Mouse (Mus musculus): ENCODE measurements around the gene Fars2. TPM values are rescaled to one million over a fixed set of nuclear protein-coding genes. Genes with fewer than 3 reads are reported as not detected.

Fars2 gene
- polyA plus RNA-seq, 1 experiment, result 34.9 TPM

GRCm38 (mm10) chr13:36733566-36733965, 616.4 kb downstream of the Fars2 start:
- Histone ChIP-seq H3K4me1 (ENCODE audit: control insufficient read depth, insufficient read depth, low read length) (peaks cover 14% of the 10 kb centered on the region), H3K4me3 (replicated peaks; ENCODE audit: extremely low read depth, low read depth, low read length) (no peak overlapping the region)
- no peak for DNase-seq
- 7% methylated on average over 10 of the region's 10 CpGs for WGBS
- TF ChIP-seq CTCF (IDR thresholded peaks at IDR 0.05; ENCODE audit: insufficient read depth, low read length) (no peak), POLR2A (IDR thresholded peaks at IDR 0.05; ENCODE audit: borderline replicate concordance, extremely low read depth, low read depth, low read length) (no peak)

- peak; percentile 19 for DNase-seq
- WGBS, result 4% methylated on average over 26 of the region's 26 CpGs
- Histone ChIP-seq H3K4me1 (ENCODE audit: control insufficient read depth, insufficient read depth, low read length) (peaks cover 14% of the 10 kb centered on the region), H3K4me3 (replicated peaks; ENCODE audit: extremely low read depth, low read depth, low read length) (no peak overlapping the region)
- TF ChIP-seq CTCF (IDR thresholded peaks at IDR 0.05; ENCODE audit: insufficient read depth, low read length), result no peak
- TF ChIP-seq POLR2A (IDR thresholded peaks at IDR 0.05; ENCODE audit: borderline replicate concordance, extremely low read depth, low read depth, low read length), result no peak
Observed at GRCm38 (mm10) chr13:36733989-36734690, 616.9 kb downstream of the Fars2 start.

- Histone ChIP-seq H3K4me3 (replicated peaks; ENCODE audit: extremely low read depth, low read depth, low read length) (peak within 1 kb of the TSS; percentile 13), H3K4me1 (ENCODE audit: control insufficient read depth, insufficient read depth, low read length) (peaks cover 14% of the 10 kb centered on the region)
- no peak for TF ChIP-seq CTCF (IDR thresholded peaks at IDR 0.05; ENCODE audit: insufficient read depth, low read length)
- no peak for TF ChIP-seq POLR2A (IDR thresholded peaks at IDR 0.05; ENCODE audit: borderline replicate concordance, extremely low read depth, low read depth, low read length)
- no peak for DNase-seq
- WGBS, result 4% methylated on average over 50 of the region's 50 CpGs
Observed at GRCm38 (mm10) chr13:36734731-36735571, 617.7 kb downstream of the Fars2 start, which contains the start of gene Nrn1. Gene Nrn1, minus strand, starts transcription at chr13:36735131.

GRCm38 (mm10) chr13:36735901-36736618, 618.8 kb downstream of the Fars2 start:
- no peak for DNase-seq
- TF ChIP-seq CTCF (IDR thresholded peaks at IDR 0.05; ENCODE audit: insufficient read depth, low read length), result no peak
- 3% methylated on average over 38 of the region's 39 CpGs for WGBS
- Histone ChIP-seq H3K4me3 (replicated peaks; ENCODE audit: extremely low read depth, low read depth, low read length) (peak overlapping the region; percentile 15), H3K4me1 (ENCODE audit: control insufficient read depth, insufficient read depth, low read length) (peaks cover 14% of the 10 kb centered on the region)

GRCm38 (mm10) chr13:36736619-36736996, 619.4 kb downstream of the Fars2 start:
- Histone ChIP-seq H3K4me3 (replicated peaks; ENCODE audit: extremely low read depth, low read depth, low read length) (no peak overlapping the region), H3K4me1 (ENCODE audit: control insufficient read depth, insufficient read depth, low read length) (peaks cover 12% of the 10 kb centered on the region)
- no peak for TF ChIP-seq CTCF (IDR thresholded peaks at IDR 0.05; ENCODE audit: insufficient read depth, low read length)
- TF ChIP-seq POLR2A (IDR thresholded peaks at IDR 0.05; ENCODE audit: borderline replicate concordance, extremely low read depth, low read depth, low read length), result no peak
- DNase-seq, result no peak
- 14% methylated on average over 9 of the region's 9 CpGs for WGBS

GRCm38 (mm10) chr13:36750056-36750455, 632.8 kb downstream of the Fars2 start:
- H3K4me3 ChIP-seq (replicated peaks; ENCODE audit: extremely low read depth, low read depth, low read length), result no peak overlapping the region
- no peaks in the 10 kb centered on the region for H3K4me1 ChIP-seq (ENCODE audit: control insufficient read depth, insufficient read depth, low read length)
- TF ChIP-seq POLR2A (IDR thresholded peaks at IDR 0.05; ENCODE audit: borderline replicate concordance, extremely low read depth, low read depth, low read length), result no peak
- TF ChIP-seq CTCF (IDR thresholded peaks at IDR 0.05; ENCODE audit: insufficient read depth, low read length), result no peak
- 44% methylated on average over 2 of the region's 2 CpGs for WGBS
- DNase-seq, result no peak

- TF ChIP-seq POLR2A (IDR thresholded peaks at IDR 0.05; ENCODE audit: borderline replicate concordance, extremely low read depth, low read depth, low read length), result no peak
- no peak for TF ChIP-seq CTCF (IDR thresholded peaks at IDR 0.05; ENCODE audit: insufficient read depth, low read length)
- no peak for DNase-seq
- Histone ChIP-seq H3K4me1 (ENCODE audit: control insufficient read depth, insufficient read depth, low read length) (no peaks in the 10 kb centered on the region), H3K4me3 (replicated peaks; ENCODE audit: extremely low read depth, low read depth, low read length) (no peak overlapping the region)
- 91% methylated on average over 3 of the region's 3 CpGs for WGBS
Observed at GRCm38 (mm10) chr13:36751861-36752260, 634.6 kb downstream of the Fars2 start.

GRCm38 (mm10) chr13:36766801-36767200, 649.6 kb downstream of the Fars2 start:
- no peak for DNase-seq
- WGBS, result 43% methylated on average over 2 of the region's 2 CpGs
- TF ChIP-seq POLR2A (IDR thresholded peaks at IDR 0.05; ENCODE audit: borderline replicate concordance, extremely low read depth, low read depth, low read length) (no peak), CTCF (IDR thresholded peaks at IDR 0.05; ENCODE audit: insufficient read depth, low read length) (no peak)
- Histone ChIP-seq H3K4me3 (replicated peaks; ENCODE audit: extremely low read depth, low read depth, low read length) (no peak overlapping the region), H3K4me1 (ENCODE audit: control insufficient read depth, insufficient read depth, low read length) (no peaks in the 10 kb centered on the region)

Other genes with a start within 250 kb of the Fars2 start
- 1.7 and 2.9 TPM in 2 replicates for gene Rpp40, start 211.1 kb upstream of the Fars2 start, polyA plus RNA-seq (2012; rRNA removed)
- gene Ppp1r3g, start 158.6 kb upstream of the Fars2 start, polyA plus RNA-seq (2012; rRNA removed), result 0.10 TPM in 1 of 2 replicates, not detected in the other
- gene Lyrm4, start 114 bp downstream of the Fars2 start, polyA plus RNA-seq (2012; rRNA removed), result 4.5 and 5.2 TPM in 2 replicates